Mouse (Mus musculus) stomach, embryonic 14.5 days (tissue): ENCODE measurements around the gene Tdp2. TPM values are rescaled to one million over a fixed set of nuclear protein-coding genes. Genes with fewer than 3 reads are reported as not detected.
"Not testable (repeated sequence)": the region's sequence is repeated elsewhere in the genome, so short reads cannot be mapped to it uniquely, and the experiment has no call there.

Source experiments
- ATAC-seq: fragments of 200-750 bp; cut with Nextera tagmentation; 2 replicates; pipeline ENCODE4 v1.8.0; 2017; ENCODE audit warnings: low read depth, moderate TSS enrichment; ENCODE audit not compliant: insufficient number of reproducible peaks, insufficient read depth, low FRiP score
- H3K27ac ChIP-seq: fragments of 300-500 bp; sonication (generic); 2 replicates; pipeline ENCODE4 v1.5.1; 2014; ENCODE audit warnings: mild to moderate bottlenecking, low read length, moderate library complexity, mixed read lengths
- H3K27me3 ChIP-seq: fragments of 300-500 bp; sonication (generic); 2 replicates; pipeline ENCODE4 v1.6.1; 2014; ENCODE audit warnings: low read length, control low read depth, mixed read lengths; ENCODE audit not compliant: control insufficient read depth, insufficient read depth
- H3K36me3 ChIP-seq: fragments of 300-500 bp; sonication (generic); 2 replicates; pipeline ENCODE4 v1.6.1; 2014; ENCODE audit warnings: mild to moderate bottlenecking, control low read depth, low read length, moderate library complexity, mixed read lengths; ENCODE audit not compliant: control insufficient read depth, insufficient read depth
- H3K4me1 ChIP-seq: fragments of 300-500 bp; sonication (generic); 2 replicates; pipeline ENCODE4 v1.6.1; 2014; ENCODE audit warnings: low read length, control low read depth, mixed read lengths; ENCODE audit not compliant: control insufficient read depth, insufficient read depth
- H3K4me2 ChIP-seq: fragments of 300-500 bp; sonication (generic); replicated peaks from 2 replicates; pipeline ENCODE4 v1.6.1; 2014; ENCODE audit warnings: low read depth, low read length, control low read depth
- H3K4me3 ChIP-seq: fragments of 300-500 bp; sonication (generic); 2 replicates; pipeline ENCODE4 v1.5.1; 2014; ENCODE audit warnings: low read depth, low read length, control low read depth
- H3K9ac ChIP-seq: fragments of 300-500 bp; sonication (generic); replicated peaks from 2 replicates; pipeline ENCODE4 v1.6.1; 2014; ENCODE audit warnings: low read depth, mild to moderate bottlenecking, control low read depth, low read length, moderate library complexity, mixed read lengths
- H3K9me3 ChIP-seq: fragments of 300-500 bp; sonication (generic); 2 replicates; pipeline ENCODE4 v1.6.1; 2016; ENCODE audit warnings: low read depth, low read length, control low read depth; ENCODE audit not compliant: control insufficient read depth
- WGBS: fragments of 180-500 bp; shearing (Covaris S2); extraction: QIAGEN DNeasy Blood & Tissue Kit; methylation state at CpG from one replicate; pipeline ENCODE4 v1.1.7; 2014; 5-methylcytosine and 5-hydroxymethylcytosine counted together
- polyA plus RNA-seq: library from polyadenylated mRNA; unstranded; fragments of >200 nt; fragmentation: Nextera tagmentation; extraction: Ambion mirVana; gene quantifications from 2 replicates; pipeline ENCODE4 v1.2.1, GENCODE M21; 2014

Tdp2 gene
- polyA plus RNA-seq, 1 experiment from 2014 or later = 58.3 TPM

DNA sequence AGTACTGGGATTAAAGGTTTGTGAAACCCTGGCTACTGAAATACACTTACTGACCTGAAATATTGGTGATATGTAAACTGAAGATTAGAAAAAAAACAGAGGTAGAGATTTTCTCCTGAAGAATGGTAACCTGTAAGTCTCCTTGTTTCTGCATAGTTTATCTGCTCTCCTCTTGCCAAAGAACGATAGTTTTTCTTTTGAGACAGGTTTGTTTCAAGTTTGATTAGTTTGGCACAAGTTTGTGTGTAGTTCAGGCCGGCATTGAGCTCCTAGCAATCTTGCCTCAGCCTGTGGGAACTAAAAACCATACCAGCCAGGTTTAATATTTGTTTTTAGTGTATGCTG is 1.3 kb downstream of the Tdp2 start:
- Histone ChIP-seq H3K27me3 (no peaks in the 10 kb centered on the region), H3K27ac (no peak overlapping the region), H3K9ac (peak overlapping the region; percentile 94), H3K4me2 (peak overlapping the region; percentile 74), H3K4me1 (peaks cover 18% of the 10 kb centered on the region), H3K36me3 (no peaks in the 10 kb centered on the region; the same call in 1 of the 2 replicates), H3K4me3 (peak overlapping the region; percentile 76), H3K9me3 (no peaks in the 10 kb centered on the region)
- WGBS = 20% methylated on average over 2 of the region's 2 CpGs
- ATAC-seq = no peak

DNA sequence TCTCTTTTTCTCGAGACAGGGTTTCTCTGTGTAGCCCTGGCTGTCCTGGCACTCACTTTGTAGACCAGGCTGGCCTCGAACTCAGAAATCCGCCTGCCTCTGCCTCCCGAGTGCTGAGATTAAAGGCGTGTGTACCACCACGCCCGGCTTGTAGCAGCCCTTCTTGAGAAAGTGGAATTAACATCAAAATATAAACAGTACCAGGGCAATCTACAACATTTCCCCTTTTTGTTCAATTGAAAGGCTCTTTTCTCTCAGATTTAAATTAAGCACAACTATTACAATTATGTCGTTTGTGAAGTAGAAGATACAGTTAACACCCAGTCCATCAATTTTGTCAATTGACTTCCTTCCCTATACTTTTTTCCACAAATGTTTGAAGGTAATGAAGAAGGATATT is 6.3 kb downstream of the Tdp2 start:
- ATAC-seq, H3K27ac ChIP-seq, H3K27me3 ChIP-seq, H3K9ac ChIP-seq, H3K4me2 ChIP-seq, H3K9me3 ChIP-seq, H3K4me3 ChIP-seq: not testable (repeated sequence)
- 94% methylated on average over 8 of the region's 8 CpGs for WGBS
- peaks cover 14% of the 10 kb centered on the region for H3K4me1 ChIP-seq
- peaks cover 16% of the 10 kb centered on the region; the same call in 1 of the 2 replicates for H3K36me3 ChIP-seq

DNA sequence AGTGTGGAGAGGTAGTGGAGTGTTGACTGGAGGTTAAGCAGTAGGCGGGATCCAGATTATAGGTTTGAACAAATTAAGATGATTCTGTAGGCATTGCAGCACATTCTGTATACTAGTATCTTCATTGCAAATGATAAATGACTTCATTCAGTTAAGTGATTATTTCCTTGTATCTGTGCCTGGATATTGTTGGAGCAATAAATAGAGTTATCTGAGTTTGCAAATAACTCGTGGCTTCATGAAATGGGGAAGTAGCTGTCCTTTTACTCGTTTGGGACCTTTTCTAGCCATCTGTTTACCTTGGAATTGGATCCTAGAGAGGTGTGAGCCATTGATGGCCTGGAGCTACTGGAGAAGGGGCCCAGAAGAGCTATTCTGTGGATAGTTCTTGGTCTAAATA is 8.4 kb downstream of the Tdp2 start:
- WGBS = 74% methylated on average over 3 of the region's 3 CpGs
- Histone ChIP-seq H3K36me3 (peaks cover 16% of the 10 kb centered on the region; the same call in 1 of the 2 replicates), H3K9me3 (no peaks in the 10 kb centered on the region), H3K9ac (no peak overlapping the region), H3K27ac (no peak overlapping the region), H3K4me1 (peaks cover 2% of the 10 kb centered on the region; the same call in 1 of the 2 replicates), H3K27me3 (no peaks in the 10 kb centered on the region), H3K4me2 (no peak overlapping the region), H3K4me3 (no peak overlapping the region)
- ATAC-seq = no peak

DNA sequence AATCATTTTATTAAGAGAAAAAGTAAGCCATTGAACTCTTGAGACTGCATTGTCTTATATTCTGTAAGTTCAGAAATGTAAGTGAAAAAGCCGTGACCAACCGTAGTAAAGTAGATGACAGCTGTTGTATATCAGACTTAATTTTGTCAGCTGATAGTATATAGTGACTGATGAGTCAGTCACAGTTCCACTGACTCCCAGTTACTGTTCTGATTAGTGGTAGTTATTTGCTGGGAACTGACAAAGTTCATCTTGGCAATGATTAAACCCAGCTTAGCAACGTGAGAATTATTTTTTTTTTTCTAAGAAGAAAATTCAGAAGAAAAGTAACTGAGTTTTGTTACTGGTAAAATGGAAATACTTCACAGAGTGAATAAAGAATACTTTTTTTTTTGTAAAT is 10.2 kb downstream of the Tdp2 start:
- ATAC-seq = no peak
- peaks cover 16% of the 10 kb centered on the region; the same call in 1 of the 2 replicates for H3K36me3 ChIP-seq
- peaks cover 4% of the 10 kb centered on the region; the same call in 1 of the 2 replicates for H3K4me1 ChIP-seq
- no peaks in the 10 kb centered on the region for H3K9me3 ChIP-seq
- no peaks in the 10 kb centered on the region for H3K27me3 ChIP-seq
- no peak overlapping the region for H3K27ac ChIP-seq
- H3K4me2 ChIP-seq = no peak overlapping the region
- no peak overlapping the region for H3K4me3 ChIP-seq
- WGBS = 73% methylated on average over 3 of the region's 3 CpGs
- H3K9ac ChIP-seq = no peak overlapping the region

DNA sequence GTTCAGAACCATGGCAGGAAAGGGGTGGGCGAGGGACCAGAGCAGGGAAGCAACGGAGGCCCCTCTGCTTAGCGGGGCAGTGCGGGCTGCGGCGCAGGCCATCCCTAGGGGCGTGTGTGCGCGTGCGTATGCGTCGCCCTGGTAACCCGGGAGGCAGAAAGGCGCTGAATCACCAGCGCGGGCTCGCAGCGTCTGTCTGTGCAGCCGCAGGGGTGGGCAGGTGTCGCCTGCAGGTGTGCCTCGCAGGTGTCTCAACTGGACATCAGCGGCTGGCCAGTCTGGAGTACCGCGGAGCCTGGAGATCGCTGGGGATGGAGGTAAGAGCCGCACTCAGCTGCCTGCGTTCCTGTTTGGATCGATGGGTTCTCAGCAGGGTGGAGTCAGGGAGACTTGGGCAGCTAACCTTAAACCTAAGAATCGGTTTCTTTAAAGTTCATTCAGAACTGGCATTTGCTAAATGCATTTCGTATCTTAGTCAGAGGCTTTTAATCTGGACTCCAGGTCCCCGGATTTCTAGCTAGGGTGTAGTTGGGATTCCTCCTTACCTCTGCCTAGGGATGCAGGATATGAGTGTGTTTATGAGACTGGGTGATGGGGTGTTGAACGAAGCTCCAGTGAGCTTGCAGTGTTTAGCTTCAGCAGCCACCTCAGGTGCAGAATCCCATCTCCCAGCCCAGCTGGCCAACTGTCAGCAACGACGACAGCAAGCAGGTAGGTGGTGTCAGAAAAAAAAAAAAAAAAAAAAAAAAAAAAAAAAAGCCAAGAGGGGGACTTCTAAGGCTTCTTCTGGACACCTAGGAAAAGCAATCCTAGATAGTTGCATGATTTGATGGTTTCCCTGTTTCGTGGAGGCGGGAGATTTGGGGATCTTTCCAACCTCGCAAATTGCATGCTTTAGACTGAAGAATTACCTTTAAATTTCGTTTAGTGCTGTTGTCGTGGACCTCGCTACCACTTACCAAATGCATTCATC is 13.8 kb downstream of the Tdp2 start, which contains the start of gene D130043K22Rik:
TSS of gene D130043K22Rik (plus strand) at position 153 of the 973 bp plus-strand sequence.
- H3K27ac ChIP-seq = no peak within 1 kb of the TSS
- H3K9me3 ChIP-seq = no peaks in the 10 kb centered on the region
- no peaks in the 10 kb centered on the region for H3K27me3 ChIP-seq
- WGBS = 13% methylated on average over 40 of the region's 40 CpGs
- peak; percentile 85; the same call in 1 of the 2 replicates for ATAC-seq
- peak within 1 kb of the TSS; percentile 28; the same call in 1 of the 2 replicates for H3K9ac ChIP-seq
- peaks cover 9% of the 10 kb centered on the region; the same call in 1 of the 2 replicates for H3K36me3 ChIP-seq
- H3K4me3 ChIP-seq = peak within 1 kb of the TSS; percentile 32
- H3K4me1 ChIP-seq = peaks cover 4% of the 10 kb centered on the region; the same call in 1 of the 2 replicates
- H3K4me2 ChIP-seq = peak within 1 kb of the TSS; percentile 69

DNA sequence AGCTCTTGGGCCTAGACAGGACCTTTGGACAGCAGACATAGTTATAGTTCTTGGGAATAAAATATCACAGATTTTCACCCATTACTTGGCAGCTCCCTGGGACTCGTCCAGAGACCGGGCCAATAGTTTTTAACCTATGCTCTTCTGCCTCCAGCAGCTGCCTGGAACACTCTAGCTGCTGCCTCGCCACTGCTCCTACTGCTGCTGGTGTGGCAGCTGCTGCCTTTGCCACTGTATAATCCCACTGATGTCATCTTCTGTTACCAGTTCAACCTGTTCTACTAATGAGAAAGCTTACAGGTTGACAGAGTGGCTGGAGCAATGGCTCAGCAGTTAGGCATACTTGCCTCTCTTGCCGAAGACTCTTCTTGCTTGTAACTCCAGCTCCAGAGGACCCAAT is 17.8 kb downstream of the Tdp2 start:
- ATAC-seq = 0 out of 2 replicates have a peak, but pooled peaks have one; percentile 42
- peaks cover 4% of the 10 kb centered on the region; the same call in 1 of the 2 replicates for H3K4me1 ChIP-seq
- no peaks in the 10 kb centered on the region for H3K9me3 ChIP-seq
- H3K4me3 ChIP-seq = no peak overlapping the region
- no peak overlapping the region for H3K4me2 ChIP-seq
- no peaks in the 10 kb centered on the region for H3K36me3 ChIP-seq
- no peak overlapping the region for H3K27ac ChIP-seq
- 70% methylated on average over 4 of the region's 4 CpGs for WGBS
- no peaks in the 10 kb centered on the region for H3K27me3 ChIP-seq
- H3K9ac ChIP-seq = no peak overlapping the region

DNA sequence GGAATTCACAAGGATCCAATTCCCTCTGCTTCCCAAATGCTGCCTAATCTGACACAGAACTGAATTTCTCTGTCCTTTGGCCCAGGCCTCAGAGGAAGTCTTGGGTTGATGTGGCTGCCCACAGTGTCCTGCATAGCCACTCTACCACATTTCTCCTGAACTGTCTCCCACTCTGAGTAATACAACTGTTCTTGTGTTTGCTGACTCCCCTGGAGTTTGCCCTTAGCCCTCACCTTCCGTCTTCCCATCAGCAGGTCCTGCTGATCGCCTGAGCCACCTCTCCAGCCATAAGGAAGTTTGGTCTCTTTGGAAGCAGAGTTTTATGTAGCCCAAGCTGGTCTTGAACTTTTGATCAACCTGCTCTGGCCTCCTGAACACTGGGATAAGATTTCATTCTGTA is 20.5 kb downstream of the Tdp2 start:
- WGBS = 81% methylated on average over 2 of the region's 2 CpGs
- Histone ChIP-seq H3K4me1 (no peaks in the 10 kb centered on the region), H3K9me3 (no peaks in the 10 kb centered on the region), H3K4me3 (no peak overlapping the region), H3K27ac (no peak overlapping the region), H3K27me3 (no peaks in the 10 kb centered on the region), H3K36me3 (no peaks in the 10 kb centered on the region), H3K9ac (no peak overlapping the region), H3K4me2 (no peak overlapping the region)
- ATAC-seq = no peak

DNA sequence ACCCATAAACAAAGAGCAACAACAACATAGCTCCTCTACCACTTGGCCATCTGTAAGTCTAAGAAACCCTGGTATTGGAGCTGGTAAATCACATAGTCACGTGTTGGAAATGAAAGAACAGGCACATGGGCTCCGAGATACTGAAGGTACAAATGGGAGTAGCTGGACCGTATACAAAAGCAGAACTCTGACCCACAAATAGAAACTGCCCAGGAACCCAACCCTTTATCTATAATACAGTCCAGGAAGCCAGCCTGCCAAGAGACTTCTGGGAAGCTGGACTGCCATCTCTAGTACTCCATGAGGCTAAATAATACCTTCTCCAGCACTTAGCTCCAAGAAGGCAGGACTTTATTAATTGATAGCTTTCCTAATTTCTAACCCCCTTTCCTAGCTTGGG is 21.1 kb downstream of the Tdp2 start:
- no peaks in the 10 kb centered on the region for H3K4me1 ChIP-seq
- H3K4me2 ChIP-seq = no peak overlapping the region
- WGBS = 79% methylated on average over 3 of the region's 3 CpGs
- H3K27ac ChIP-seq = no peak overlapping the region
- H3K9ac ChIP-seq = no peak overlapping the region
- no peaks in the 10 kb centered on the region for H3K27me3 ChIP-seq
- ATAC-seq = no peak
- no peaks in the 10 kb centered on the region for H3K36me3 ChIP-seq
- H3K9me3 ChIP-seq = no peaks in the 10 kb centered on the region
- H3K4me3 ChIP-seq = no peak overlapping the region
